Mouse (Mus musculus) gastrocnemius, postnatal 14 days (tissue): ENCODE results near the gene Plcl2. TPM values are rescaled to one million over a fixed set of nuclear protein-coding genes. Genes with fewer than 3 reads are reported as not detected.

Experiments used
- DNase-seq: peaks from one replicate; pipeline ENCODE4 v3.0.0; 2021; ENCODE audit warnings: mixed read lengths
- intact Hi-C: fragments of 180-260 bp; cut with DNase I; formaldehyde crosslinking; loops from one replicate; pipeline ENCODE4 v1.15.1; 2025; ENCODE audit warnings: low total_unique reads
- total RNA-seq, 2 experiments: library from RNA; stranded (reverse); gene quantifications; 2 replicates each; pipeline ENCODE4 v1.2.3; 2021

Gene Plcl2
- total RNA-seq, 2 experiments from 2014 or later, result 27.0 to 29.8 TPM

DNA sequence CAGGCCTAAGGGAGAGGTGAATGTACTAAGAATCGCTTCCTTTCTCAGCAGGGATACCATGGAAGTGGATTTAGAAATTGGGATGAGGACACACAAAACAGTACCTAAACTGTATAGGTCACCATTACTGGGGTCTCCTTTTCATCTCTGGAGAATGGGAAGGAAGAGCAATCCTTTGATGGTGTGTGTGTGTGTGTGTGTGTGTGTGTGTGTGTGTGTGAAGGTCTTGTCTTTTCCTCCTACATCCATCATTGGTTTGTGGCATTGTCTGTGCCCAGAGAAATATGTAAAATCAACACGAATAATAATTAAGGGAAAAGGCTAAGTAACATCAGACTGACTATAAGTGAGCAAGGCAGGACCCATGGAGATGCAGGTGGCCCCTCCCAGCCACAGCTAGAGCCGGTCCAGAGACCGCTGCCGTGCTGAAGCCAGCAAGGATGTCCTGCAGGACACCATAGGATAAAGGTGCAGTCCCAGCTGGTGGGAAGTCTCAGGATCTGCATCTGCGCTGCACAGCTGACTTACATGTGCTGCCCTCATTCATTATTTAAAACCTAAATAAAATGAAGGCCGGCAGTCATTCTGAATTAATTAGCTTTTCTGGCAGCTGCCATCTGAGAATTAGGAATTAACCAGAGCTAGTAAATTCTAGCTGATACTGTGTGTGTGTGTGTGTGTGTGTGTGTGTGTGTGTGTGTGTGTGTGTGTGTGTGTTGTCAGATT is 201.5 kb downstream of the Plcl2 start:
- no peak for DNase-seq
- intact Hi-C loops, result no loop called here

DNA sequence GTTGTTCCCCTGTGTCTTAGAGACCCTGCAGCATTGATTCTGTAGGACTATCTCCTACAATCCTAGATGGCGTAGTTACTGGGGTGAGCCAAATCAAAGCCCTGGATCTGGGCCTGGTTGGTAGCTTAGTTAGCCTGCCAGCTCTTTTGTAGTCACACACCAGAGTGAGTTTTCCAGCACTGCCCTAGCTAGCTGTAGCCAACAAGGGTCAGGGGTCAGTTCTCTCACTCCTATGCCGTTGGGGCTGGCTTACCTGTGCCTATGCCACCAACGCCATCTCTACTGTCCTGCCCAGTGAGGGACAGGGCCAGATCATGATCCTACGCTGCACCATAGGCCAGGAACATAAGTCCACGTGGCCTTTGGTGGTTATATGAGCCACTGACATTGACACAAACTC is 208.4 kb downstream of the Plcl2 start:
- intact Hi-C loops, result no loop called here
- no peak for DNase-seq

DNA sequence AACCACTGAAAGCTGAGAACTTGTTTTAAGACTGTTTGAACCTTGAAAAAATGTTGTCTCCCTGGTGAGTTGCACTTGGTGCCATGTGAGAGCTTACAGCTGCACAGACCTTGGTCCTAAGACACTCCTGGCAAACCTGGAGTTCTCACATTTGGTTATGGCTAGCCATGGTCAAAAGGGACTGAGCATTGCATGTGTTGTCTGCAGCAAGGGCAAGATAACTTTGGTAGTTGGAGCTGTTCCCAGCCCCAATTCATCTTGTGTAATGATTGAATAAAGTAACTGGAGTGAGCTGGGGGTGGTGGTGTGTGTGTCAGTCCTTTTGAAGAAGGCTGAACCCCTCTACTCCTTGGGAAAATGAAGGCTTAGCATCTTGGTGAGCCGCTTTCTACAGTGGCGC is 215.2 kb downstream of the Plcl2 start:
- DNase-seq, result no peak
- intact Hi-C loops, result no loop called here

DNA sequence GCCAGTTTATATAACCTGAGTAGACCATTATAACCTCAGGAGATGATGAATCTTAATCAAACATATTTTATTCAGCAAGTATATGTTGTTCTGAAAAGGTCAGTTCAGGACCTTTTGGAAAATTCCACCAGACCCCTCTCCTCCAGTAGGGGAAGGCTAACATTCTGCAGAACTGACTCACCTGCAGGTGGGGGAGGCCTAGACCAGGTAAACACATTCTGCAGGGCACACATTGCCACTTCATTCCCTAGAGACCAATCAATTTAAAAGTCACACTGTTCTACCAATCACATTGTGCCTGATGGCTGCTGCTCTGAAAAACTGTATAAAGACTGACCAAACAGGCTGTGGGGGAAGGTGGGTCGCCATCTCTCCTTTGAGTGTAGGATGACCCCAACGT is 217.1 kb downstream of the Plcl2 start:
- intact Hi-C loops, result no loop called here
- DNase-seq, result no peak

DNA sequence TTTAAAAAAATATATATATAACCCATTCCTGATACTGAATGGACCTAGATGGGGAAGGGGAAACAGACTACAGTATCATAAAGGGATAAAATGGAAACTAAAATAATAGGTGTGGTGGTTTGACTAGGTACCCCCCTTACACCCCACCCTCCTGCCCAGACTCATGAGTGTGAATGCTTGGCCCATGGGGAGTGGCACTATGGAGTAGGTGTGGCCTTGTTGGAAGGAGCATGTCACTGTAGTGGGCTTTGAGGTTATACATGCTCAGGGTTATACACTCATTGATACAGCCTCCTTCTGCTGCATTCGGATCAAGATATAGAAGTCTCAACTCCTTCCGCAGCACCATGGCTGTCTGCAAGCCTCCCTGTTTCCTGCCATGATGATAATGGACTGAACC is 219.8 kb downstream of the Plcl2 start:
- no peak for DNase-seq
- intact Hi-C loops, result no loop called here

DNA sequence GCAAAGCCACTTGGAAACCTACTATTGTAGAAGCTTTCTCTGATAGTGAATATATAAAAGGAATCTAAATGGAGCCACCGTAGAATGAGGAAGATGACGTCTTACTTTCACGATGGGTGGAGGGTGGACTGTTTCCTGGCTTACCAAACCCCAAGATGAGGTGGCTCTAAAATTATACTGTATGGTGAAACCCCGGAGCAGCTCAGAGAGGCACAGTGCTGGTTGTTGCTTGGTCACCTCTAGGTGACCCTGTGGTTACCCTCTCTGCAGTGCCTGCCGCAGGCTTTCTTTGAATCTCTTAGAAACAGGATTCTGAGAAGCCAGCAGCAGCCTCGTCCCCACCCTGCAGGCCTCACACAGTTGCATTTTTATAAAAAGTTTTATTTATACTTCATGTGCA is 220.4 kb downstream of the Plcl2 start:
- intact Hi-C loops, result no loop called here
- no peak for DNase-seq

DNA sequence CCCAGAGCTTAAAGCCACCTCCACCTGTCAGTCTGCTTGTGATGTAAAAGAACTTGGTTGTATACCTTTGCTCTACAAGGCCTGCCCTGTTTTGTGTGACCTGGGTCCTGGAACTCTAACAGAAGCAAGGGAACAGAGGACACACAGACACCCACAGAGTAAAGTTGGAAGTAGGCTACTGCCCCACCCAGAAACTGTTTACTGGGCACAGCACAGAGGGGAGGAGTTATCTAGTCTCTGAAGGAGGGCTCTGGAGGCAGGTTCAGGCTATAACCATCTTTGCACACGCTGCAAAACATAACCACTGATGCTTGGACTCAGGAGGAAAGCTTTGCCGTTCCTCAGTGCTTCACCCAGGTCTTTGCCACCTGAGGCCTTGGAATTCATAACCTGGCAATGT is 221.7 kb downstream of the Plcl2 start:
- intact Hi-C loops, result no loop called here
- no peak for DNase-seq

DNA sequence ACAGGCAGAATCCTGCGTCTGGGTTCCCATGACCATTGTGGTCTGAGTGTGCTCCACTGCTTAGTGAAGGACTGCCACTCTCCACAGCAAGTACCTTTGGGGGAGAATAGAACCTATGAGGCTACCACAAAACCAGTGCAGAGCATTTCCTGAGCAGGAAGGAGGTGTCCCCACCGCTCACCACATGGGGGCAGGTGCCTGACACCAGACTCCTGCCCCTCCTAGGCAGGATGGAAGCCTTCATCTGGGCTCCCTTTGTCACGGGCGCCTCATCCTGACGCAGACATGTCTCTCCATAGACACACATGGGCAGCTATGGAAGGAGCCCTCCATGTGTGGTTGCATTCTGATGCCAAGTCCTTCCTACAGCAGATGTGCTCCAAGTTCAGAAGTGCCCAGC is 222.7 kb downstream of the Plcl2 start:
- intact Hi-C loops, result no loop called here
- DNase-seq, result no peak

DNA sequence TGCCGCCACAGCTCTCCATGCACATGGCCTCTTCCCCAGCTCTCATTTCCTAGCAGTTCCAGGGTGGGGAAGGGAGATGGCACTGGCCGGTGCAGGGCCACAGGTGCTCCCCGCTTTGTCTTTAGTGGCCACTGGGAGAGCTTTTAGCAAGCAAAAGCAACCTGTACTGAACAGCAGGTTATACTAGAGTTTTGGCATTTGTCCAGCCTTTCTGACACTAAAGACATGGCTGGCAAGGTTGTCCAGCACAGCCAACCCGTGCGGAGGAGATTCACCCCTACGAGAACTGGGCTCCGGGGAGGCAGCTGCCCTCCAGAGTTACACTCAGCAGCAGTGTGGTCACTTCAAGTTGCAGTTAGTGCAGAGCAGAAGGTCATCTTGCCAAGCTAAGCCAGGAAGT is 224.2 kb downstream of the Plcl2 start:
- DNase-seq, result no peak
- intact Hi-C loops, result no loop called here

DNA sequence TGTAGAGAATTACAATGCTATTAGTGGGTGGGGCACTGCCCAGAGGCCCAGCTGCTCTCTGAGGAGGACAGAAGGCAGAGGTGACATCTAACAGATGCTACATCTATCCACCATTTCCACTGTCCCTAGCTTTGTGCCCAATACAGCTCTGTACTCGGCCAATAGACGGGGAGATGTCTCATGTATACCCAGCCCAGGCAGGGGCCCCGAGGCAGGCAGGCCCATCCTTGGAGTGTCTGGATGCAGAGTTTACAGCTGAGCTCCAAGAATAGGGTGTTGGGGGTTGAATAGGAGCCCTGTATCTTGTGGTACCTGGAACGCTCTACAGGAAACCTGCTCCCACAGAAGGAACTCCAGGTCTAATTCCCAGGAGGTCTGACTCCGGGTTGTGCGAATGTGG is 225.6 kb downstream of the Plcl2 start:
- intact Hi-C loops, result no loop called here

DNA sequence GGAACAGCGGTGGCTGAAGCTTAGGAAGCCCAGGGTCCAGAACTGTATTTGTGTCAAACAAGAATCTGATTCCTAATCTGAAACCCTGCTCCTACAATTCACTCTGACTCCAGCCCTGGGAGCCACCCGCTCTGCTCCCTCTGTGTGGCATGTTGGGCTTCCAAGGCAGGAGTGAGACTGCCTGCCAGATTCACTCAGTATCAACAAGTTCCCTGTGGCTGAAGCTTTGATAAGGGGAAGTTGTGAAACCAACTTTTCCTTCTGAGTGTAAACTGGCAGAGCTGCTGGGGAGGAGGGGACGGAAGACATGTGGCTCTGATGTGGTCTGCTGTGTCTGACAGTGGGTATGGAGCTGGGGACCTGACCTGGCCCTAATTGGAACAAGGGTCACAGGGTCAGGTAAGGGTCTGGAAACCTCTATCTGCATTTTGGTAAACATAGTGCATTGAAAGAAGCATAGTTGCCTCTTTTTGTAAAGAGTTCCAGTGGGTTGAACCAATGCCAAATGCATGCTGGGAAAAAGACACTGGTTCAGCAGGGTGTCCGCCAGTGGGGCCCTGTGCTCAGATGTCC is 226.3 kb downstream of the Plcl2 start:
- DNase-seq, result no peak
- intact Hi-C loops, result no loop called here

More for the DNA sequence above, 225.6 kb downstream of the Plcl2 start:
- DNase-seq, result no peak

DNA sequence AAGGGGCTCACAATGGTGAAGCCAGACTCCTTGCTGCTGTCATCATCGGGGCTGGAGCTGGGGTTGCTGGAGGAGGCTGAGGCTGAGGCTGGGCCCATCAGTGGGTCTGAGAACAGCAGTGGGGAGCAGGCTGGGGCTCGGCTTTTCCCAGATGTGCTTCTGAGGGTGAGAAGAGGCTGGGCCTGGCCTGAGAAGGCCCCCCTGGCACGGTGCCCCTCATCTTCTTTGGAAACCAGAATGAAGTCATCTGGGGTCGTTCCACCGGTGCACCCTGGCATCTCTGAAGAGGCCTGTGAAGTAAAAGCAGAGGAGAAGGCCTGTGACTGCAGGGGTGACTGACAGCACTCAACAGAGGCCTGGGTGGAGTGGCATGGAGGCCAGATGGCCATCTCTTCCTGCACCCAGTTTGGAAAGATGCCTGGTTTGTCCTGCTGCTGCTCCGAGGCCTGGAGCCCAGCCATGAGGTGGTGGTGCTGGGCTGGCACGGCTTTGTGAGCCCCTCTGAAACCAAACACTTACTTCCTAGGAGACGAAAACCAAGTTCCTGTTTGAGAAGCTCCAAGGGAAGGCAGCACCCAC is 226.8 kb downstream of the Plcl2 start:
- intact Hi-C loops, result no loop called here
- no peak for DNase-seq

DNA sequence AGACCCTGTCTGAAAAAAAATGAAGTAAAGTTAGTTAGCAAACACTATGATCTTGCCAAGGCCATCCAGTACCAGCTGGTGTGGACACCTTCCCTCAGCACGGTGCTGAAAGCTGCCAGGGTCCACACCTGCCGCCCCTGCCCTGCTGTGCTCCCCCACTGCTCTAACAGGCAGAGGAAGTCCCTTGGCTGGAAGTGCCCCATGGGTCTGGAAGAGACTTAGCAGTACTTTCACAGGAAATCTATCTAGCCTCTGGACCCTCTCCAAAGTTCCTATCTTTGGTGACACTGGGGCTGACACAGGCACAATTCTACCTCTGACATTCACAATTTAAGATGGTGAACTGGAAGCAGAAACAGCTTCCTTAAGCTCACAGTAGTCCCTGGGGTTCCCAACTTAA is 227.9 kb downstream of the Plcl2 start:
- DNase-seq, result no peak
- intact Hi-C loops, result no loop called here

Other genes starting within 250 kb of the Plcl2 start
- under 1 TPM in 1 of 2 experiments, not detected in 1; 0.16 TPM for gene Dazl, start 215.8 kb upstream of the Plcl2 start, total RNA-seq